Mouse (Mus musculus) kidney, postnatal 14 days (tissue): ENCODE measurements around the gene Lrsam1.
A peak's percentile ranks its signal among the peaks of the same experiment; 100 is the strongest.
"Not testable (repeated sequence)": the region's sequence is repeated elsewhere in the genome, so short reads cannot be mapped to it uniquely, and the experiment has no call there.

Source experiments
- DNase-seq: peaks from one replicate; pipeline ENCODE4 v3.0.0; 2022; ENCODE audit warnings: mixed read lengths

Gene Lrsam1

DNA sequence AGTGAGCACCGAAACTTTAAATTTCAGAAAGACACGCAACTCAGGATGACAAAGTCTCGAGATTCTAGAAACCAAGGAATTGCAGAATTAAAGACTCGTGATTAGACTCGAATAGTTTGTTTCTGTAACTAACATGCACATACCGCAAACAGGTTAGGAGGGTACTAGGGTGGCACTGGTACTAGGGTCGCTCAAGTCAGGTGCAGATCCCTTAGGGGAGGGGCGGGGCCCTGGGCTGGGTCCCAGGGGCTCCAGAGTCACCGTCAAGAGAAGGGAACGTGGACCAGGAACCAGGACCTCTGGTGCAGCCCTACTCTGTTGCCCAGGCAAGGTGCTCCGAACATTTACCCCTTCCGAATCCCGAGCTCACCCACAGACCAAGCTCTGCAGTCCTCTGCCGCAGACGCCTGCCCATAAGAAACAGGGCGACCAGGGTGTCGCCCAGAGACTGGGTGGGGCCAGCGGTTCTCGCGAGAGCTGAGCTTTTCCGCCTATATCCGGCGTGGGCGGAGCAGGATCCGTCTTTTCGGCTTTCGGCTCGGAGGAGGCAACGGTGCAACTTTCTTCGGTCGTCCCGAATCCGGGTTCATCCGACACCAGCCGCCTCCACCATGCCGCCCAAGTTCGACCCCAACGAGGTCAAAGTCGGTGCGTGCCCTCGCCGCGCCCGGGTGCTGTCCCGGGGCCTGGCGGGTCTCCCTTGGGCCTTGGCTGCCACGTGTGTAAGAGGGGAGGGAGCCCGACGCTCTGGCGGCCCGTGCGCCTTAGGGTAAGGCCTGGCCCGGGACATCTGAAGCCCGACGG is at the start of gene Lrsam1, which contains the start of gene Rpl12:
Gene Lrsam1 (minus strand): TSS at position 423 of the 804 bp plus-strand sequence.
Gene Rpl12 (plus strand): TSS at position 368 of the 804 bp plus-strand sequence.
- peak; percentile 96 for DNase-seq

DNA sequence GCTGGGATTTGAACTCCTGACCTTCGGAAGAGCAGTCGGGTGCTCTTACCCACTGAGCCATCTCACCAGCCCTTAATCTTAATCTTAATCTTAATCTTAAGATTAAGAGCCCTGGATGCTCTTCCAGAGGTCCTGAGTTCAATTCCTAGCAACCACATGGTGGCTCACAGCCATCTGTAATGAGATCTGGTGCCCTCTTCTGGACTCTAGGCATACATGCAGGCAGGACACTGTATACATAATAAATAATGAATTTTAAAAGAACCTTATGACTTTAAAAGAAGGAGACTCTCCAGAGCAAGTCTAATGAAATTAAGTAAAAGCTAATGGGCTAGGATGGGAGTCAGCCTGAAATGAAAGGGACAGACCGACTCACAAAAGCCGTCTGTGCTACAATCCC is 47.6 kb upstream of the Lrsam1 start:
- not testable (repeated sequence) for DNase-seq

DNA sequence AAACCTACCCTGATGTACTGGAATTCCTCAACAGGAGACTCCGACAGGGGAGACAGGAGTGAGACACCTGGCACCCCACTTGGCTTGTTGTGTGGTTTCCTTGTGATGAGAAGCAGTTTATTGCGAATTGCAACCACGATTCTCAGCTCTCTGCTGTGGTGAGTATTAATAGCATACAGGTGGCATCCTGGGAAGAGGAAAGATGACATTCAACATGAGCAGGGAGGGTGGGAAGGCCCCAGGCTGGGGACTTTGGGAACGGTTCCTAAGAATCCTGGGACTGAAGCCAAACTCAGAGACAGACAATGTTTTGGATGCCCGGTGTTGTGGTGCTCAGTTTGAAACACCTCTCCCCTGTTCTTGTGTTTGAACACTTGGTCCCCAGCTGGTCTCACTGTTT is 43.6 kb upstream of the Lrsam1 start:
- no peak for DNase-seq

DNA sequence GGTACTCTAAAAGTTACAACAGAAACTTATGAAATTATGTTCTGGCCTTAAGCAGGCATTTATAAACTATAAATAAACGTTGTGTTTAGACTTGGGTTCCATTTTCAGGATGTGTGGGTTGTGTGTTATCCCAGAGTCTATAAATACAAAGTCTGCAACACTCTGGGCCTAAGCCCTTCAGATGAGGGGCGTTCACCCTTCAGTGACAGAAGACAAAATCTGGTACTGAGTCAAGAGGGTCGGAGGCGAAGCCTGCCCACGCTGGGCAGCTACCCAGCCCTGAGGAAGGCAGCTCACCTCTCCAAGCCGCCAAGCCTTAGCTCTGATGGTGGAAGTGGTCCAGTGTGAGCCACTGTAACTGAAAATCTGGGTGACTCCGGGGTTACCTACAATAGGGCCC is 40.7 kb upstream of the Lrsam1 start:
- DNase-seq = no peak

DNA sequence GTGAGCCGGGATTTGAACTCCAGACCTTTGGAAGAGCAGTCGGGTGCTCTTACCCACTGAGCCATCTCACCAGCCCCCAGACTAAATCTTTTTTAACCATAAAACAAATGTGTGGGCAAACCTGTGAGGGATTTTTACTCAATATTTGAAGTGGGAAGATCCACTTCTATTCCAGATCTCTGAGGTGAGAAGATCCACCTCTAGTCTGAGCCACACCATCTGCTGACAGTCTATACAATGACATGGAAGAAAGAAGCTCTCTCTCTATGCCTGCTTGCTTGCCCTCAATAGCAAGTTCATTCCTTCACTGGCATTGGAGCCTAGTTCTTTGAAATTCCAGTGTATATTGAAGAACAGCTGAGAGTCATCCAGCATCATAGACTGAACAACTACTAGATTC is 38.3 kb upstream of the Lrsam1 start:
- DNase-seq = no peak

DNA sequence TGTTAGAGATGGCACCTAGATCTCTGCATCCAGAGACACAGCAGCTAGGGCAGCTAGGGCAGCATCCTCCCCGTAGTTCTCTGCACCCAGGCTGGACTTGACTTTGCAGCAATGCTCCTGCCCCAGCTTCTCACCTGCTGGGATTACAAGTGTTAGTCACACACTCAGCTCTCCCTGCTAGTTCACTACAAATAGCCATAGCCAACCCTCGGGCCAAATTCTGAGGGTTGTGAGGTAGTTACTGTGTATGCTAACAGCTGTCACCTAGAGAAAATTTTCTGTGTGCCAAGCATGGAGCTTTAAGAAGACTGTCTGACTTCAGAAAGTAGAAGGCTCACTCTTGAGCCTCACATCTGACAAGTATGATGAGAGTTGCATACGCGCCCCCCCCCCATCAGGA is 36.4 kb upstream of the Lrsam1 start:
- DNase-seq = no peak

DNA sequence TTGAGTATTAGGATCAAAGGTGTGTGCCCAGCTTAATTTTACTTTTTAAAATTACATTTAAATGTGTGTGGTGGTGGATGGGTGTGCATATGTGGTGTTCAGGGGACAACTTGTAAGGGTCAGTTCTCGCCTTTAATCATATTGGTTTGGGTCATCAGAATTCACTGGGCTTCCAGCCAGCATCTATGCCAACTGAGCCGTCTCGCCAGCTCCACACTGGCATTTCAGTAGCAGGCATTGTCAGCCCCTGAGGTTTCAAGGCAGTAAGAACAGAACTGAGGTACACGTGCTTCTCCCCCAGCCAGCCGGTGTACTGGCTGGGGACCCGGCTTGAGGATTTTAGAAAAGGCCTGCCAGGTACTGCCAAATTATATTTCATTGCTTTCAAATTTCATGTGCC is 35.7 kb upstream of the Lrsam1 start:
- no peak for DNase-seq

DNA sequence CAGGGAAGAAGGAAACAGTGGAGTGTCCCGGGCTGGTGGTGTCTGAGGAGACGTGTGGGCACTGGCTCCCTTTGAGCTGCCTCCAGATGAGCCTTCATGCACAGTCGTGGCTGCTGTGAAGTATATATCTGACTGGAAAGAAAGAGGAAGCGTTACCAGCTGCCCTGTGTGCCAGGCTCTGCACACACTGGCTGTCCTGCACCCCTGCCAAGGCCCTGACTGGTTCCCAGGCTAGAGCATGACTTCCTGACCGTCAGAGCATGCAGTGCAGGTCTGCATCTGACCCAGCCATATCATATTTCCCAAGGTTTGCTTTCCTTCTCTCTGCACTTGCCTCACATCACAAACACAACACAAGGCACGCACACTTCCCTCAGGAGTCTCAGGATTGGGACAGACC is 30.7 kb upstream of the Lrsam1 start:
- no peak for DNase-seq

DNA sequence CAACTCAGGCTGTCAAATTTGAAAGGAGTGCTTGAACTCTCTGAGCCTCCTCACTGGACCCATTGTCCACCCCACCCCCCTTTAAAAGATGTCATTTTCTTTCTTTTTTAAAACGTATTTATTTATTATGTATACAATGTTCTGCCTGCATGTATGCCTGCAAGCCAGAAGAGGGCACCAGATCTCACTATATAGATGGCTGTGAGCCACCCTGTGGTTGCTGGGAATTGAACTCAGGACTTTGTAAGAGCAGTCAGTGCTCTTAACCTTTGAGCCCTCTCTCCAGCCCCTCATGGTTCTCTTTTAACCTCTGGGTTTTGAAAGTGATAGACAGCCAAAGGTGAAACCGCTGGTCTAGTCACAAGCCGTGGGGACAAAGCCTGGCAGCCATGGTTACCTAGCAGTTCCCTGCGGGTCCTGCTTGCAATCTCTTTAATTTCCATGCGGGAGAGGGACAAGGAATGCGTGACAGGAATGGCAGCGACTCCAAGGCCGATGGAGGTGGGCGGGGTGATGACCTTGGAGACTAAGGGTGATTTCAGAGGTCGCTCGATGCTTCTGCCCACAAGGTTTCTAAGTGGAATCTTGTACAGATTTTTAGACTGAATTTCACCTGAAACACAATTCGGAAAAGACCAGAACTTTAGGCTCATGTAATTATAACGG is 28.9 kb upstream of the Lrsam1 start:
- DNase-seq = no peak

DNA sequence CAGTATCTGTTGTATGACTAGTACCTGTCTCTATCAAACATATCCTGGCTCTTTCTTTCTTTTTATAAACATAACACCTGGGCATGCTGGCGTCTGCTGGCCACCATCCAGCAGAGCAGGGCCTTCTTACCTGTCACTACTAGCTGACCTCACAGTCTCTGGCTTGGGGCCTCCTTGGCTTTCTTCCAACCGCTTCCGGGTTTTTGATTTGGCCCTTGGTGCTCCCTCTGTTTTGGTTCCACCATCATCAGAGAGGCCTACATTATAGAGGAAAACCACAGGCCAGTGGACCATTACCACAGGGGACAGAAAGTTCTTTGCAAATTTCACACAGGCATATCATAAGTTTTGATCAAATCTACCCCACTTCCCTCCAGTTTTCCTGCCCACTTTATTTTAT is 28.0 kb upstream of the Lrsam1 start:
- DNase-seq = no peak

DNA sequence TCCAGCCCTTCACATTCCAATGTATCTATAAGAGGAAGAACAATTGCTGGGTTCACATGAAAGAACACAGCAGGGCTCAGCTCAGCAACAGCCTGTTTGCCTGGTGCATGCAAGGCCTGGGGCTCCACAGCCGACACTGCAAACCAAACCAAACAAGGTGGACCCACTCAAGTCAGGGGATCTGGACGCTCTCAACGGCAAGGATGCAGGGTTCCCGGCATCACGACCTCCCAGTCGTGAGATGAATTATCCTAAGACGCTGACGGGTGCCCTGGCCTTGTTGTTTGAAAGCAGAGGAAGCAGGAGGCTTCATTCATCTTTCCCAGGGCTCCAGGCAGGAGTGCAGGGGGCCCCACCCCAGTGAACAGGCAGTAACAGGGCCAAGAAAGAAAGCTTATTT is 24.4 kb upstream of the Lrsam1 start:
- no peak for DNase-seq

DNA sequence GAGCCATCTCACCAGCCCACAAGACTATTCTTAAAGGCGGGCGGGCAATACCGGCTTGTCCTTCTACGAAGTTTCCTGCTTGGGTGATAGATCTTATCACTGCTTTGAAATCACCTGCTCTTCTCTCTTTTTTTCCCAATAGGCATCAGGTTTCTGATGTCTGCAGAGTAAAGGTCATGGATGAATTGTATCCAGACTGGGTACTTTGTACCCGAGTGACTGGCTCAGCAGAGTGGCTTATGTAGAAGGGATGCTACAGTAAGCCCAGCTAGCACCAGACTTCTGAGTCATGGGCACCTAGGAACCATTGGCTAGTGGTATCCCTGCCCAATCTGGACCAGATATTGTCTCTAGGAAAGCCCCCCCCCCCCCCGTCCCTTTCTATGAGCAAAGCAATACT is 22.2 kb upstream of the Lrsam1 start:
- no peak for DNase-seq

DNA sequence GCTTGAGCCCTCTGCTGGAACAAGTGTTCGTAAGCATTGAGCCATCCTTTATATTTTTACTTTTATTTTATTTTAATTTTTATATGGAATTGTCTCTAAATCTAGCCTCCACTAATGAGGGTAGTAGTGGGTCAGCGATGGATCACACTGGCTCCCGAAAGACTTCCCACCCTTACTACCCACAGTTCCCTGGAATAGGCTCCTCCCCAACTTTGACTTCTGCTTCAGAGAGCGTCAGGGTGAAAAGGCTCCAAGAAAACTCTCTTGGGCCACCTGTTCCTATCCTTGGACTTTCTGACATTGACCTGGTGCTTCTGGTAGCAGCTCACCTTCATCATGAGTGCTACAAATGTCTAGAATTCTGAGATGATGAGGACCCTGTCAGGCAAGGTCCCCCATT is 21.3 kb upstream of the Lrsam1 start:
- DNase-seq = no peak

DNA sequence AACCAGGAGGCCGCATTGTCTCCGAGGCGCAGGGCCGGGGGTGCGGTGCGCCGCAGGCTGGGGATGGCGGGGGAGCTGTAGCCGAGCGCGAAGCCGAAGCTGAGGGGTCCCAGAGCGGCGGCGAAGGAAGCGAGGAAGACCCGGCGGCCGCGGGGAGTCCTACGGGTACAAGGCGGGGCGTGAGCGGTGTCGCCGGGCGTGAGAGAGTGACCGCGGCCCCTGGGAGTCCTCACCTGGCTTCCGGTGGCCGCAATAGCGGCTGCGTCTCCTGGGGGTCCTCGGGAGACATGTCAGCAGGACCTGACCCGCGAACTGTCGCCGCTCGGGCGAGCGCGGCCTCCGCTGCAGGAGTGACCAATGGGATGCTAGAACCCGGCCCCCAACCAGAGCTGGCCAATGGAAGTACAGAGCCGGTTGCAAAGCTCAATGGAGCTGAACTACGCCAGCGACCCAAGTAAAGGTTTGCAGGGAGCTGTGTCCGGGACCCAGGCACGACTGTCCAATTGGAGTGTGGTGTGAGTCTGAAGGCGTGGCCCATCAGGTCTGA is 20.4 kb upstream of the Lrsam1 start, which contains the start of gene Slc2a8:
Gene Slc2a8 (minus strand): TSS at position 359 of the 547 bp plus-strand sequence.
- peak; percentile 96 for DNase-seq

DNA sequence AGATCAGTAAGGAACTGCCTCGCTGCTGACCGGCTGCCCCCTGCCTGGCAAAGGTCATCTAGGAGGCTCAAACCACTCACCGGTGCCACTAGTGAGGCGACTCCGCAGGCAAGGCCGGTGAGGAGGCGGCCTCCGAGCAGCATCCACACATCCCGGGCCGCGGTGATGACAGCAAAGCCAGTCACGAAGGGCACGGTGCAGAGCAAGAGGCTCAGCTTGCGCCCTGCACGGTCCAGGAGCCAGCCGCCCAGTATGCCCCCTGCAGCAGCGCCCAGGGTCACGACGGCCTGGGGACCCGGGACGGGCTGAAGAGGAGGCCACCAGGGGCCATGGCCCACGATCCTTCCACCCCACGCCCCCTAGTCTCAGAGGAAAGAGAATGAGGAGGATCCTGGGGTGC is 19.9 kb upstream of the Lrsam1 start:
- DNase-seq = no peak

DNA sequence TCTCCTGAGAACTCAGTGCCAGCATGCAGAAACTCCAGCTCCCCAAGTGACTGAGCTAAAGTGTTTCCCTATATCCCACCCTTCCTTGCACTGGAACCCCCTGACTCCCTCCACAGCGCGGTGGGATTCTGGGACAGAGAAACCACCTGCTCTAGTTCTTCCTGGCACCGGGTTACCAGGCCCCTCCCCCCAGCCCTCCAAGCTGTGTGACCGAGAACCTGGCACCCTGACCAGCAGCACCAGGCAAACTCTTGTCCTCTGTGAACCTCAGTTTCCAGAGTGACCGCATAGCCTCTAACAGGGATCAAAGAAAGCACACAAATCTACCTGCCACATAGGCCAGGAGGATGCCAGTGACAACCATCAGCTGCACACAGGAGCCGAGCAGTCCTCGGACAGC is 18.3 kb upstream of the Lrsam1 start:
- no peak for DNase-seq

DNA sequence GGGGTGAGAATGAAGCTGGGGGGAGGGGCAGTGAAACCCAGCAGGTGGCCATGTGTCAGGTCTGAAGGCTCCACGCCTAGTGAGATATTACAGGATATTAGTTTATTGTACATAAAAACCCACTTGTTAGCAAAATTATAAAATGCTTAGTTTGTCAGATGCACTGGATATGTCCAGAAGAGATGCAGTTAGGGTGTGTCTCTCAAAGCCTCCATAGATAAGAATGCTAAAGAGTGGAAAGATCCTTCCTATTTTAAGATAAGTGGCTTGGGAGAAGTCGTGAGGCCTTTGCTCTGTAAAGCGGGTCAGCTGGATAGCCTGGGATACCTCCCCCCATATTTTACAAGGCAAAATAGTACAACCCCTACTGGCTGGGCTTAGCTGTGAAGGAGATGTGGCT is 17.3 kb upstream of the Lrsam1 start:
- no peak for DNase-seq

DNA sequence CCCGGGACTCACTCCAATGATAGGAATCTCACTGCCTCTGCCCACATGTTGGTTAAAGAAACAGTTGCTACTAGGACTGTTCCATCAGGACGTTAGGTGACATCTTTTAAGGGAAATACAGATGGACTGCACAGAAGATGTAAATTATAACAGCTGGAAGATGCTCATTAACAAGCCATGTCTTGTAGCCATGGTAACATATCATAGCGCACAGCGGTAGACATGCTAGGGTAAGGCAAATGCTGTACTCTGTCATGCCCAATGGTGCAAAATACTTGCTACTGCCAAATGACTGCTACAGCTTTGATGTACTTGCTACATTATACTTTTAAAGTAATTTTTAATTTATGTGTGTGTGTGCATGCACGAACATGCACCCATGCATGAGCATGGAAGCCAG is 15.7 kb upstream of the Lrsam1 start:
- DNase-seq = no peak

DNA sequence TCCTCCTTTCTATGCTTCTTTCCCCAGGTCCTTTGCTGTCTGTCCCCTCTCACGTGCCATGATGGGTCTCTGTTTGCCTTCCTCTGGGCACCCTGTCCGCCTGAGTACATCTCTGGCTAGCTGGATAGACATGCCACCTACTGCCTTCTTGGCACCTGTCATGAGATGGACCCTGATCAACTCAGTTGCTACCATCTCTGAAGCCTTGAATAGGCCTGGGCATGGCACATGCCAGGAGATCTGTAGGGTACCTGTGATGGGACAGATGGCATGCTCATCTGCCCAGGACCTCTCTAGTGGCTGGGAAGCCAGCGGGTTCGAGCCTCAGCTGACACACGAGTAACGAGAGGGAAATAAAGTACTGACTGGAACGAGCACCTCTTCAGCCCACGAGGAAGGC is 12.8 kb upstream of the Lrsam1 start:
- DNase-seq = no peak

DNA sequence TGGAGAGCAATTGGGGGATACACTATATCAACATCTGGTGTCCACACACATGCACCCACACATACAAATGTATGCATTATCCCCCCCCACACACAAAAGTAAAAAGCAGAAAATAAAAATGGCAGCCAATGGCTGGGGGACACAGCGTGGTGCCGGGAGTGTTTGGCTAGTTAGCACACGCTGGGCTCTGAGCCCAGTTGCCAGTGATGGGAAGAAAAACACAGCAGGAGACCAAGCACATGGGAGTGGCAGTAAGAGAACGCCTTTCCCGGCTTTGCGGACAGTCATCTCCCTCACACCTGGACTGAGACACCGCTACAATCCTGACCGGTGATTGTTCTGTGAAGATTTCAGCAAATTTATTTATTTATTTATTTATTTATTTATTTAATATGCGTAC is 9.8 kb upstream of the Lrsam1 start:
- DNase-seq = no peak

DNA sequence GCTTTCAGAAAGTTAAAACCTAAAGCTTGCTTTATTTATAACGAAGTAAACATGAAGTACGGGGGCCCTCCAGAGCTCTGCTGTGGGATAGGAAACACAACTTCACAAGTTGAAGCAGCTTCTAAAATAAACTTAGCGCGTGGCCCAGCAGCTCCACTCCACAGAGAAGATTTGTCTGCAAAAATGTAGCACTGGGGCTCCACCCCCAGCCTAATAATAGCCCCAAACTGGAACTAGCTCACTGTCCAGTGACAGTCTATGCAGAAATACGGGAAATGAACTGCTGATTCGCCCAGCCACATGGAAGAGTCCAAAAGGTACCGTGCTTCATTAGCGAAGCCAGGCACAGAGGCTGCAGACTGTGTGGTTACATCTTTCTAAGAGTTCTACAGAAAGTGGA is 7.9 kb upstream of the Lrsam1 start:
- DNase-seq = no peak

DNA sequence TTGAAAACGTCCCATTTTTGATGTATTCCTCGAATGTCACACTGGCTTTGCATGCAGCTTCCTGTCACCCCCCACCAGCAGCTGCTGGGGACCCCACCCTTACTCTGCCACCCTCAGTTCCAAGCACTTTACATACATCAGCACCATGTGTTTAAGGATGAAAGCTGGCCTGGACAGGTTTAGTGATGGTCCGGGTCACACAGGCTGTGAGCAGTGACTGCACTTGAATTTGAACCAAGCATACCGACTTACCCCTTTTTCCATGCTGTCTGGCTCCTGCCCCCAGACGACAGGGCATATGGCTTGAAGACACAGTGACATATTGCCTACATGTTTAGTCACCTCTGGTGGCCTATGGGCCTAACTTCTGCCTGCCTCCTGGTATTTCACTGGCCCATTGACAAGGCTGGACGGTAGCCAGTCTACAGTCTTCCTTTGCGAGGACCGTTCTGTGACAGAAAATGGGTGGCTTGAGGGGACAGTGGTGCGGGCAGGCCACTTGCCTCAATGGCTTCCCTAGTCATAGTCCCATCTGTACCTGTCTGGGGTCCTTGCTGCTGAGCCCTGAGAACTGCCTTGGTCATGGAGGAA is 6.7 kb upstream of the Lrsam1 start:
- DNase-seq = no peak

DNA sequence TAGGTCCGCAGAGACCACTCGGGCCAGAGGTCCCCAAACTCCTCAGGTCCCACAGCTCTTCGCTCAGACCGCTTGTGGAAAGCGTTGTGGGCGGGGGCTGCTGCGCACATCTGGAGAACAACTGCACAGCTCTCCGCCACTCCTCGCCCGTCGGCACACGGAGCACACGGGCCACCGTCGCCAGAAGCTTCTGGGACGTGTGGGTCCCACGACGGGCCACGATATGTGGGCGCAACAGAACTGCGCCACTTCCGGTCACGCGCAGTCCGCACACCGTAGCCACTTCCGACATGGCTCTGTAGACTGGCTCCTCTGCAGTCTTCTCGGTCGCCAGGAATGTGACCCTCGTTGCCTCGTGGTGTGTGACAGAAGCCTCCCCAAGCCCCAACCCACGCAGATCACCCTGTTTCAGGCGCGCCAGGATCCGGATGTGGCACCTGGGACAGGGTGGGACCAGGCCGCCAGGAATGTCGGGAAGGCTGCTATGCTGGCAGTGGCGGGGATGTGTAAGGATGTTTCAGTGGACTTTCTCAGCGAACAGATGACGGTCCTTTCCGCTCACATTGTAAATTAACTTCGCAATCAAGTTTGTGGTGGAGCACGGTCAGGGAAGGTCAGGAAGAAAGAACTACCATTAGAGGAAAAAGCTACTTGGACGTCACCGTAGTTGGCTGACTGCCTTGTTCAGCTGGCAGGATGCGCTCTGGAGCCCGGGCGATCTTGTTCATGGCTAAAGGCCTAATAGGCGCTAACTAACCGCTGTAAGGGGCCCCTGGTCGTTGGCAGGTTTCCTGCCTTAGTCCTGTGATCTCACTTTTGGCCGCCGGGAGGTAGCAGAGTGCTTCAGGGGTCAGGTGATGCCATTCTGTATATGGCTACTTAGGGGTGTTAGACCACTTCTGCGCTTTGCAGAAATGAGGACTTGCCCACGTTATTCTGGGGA is 5.5 kb upstream of the Lrsam1 start:
- DNase-seq = peak; percentile 92
